Mouse (Mus musculus) bone marrow macrophage, adult 2 months (primary cell): ENCODE measurements around the gene Tmprss6.

ENCODE experiments used
- CTCF ChIP-seq: IDR thresholded peaks from 2 replicates; pipeline ENCODE4 v1.5.1; 2012; ENCODE audit warnings: low read depth, mild to moderate bottlenecking, low read length, moderate library complexity
- POLR2A ChIP-seq: IDR thresholded peaks from 2 replicates; pipeline ENCODE4 v1.6.1; 2012; ENCODE audit warnings: mild to moderate bottlenecking, low read depth, low read length, borderline replicate concordance

GRCm38 (mm10) chr15:78403301-78403741 is 65.1 kb downstream of the Tmprss6 start:
- no peak for TF ChIP-seq CTCF
- TF ChIP-seq POLR2A: no peak
